Mouse (Mus musculus): ENCODE data around the gene Sec14l1.

DNA sequence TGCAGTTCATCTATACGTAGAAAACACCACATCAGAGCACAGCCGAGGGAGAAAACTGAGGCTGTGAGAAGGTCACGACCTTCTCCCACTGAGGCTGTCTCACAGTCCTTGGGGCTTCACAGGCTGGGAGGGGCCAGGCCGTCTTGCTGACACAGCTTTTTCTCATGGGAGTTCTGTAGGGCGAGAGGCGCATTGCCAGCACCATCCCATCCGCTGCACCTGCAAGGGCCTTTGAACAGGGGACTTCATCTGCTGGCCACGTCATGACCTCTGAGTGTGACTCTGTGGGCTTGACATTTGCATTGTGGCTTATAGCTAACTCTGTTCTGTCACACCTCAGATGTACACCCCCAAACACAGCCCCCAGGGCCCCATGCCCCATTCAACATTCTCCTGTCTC, 22.3 kb upstream of the Sec14l1 start:
- TF ChIP-seq CTCF (IDR thresholded peaks at IDR 0.05; ENCODE audit: low read depth, low read length) (no peak), TAL1 (conservative IDR thresholded peaks at IDR 0.05; ENCODE audit: low read depth, low read length) (no peak)
